Mouse (Mus musculus): ENCODE results near the gene Gm49339. TPM values are rescaled to one million over a fixed set of nuclear protein-coding genes. Genes with fewer than 3 reads are reported as not detected.
A peak's percentile ranks its signal among the peaks of the same experiment; 100 is the strongest.

Gene Gm49339
- polyA plus RNA-seq, 1 experiment from 2014 or later, result 0.67 TPM

- DNase-seq (no peak), ATAC-seq (ENCODE audit: low read depth) (no peak)
- H3K4me1 ChIP-seq (replicated peaks), result peaks cover 10% of the 10 kb centered on the region; the same call in 1 of the 2 replicates
- H3K27me3 ChIP-seq, result no peaks in the 10 kb centered on the region
- H3K36me3 ChIP-seq, result no peaks in the 10 kb centered on the region
- H3K4me2 ChIP-seq, result no peak overlapping the region
- H3K9me3 ChIP-seq (replicated peaks), result no peaks in the 10 kb centered on the region
- no peak overlapping the region for H3K27ac ChIP-seq
- H3K4me3 ChIP-seq (replicated peaks), result no peak overlapping the region
- H3K9ac ChIP-seq, result no peak overlapping the region
- 42% methylated on average over 7 of the region's 7 CpGs for WGBS (ENCODE audit: insufficient replicate concordance)
These were observed 45.7 kb downstream of the Gm49339 start for GRCm38 (mm10) chr10:51526090-51526489.

- Histone ChIP-seq H3K4me2 (no peak overlapping the region), H3K9ac (no peak overlapping the region), H3K9me3 (replicated peaks) (no peaks in the 10 kb centered on the region), H3K27ac (no peak overlapping the region), H3K27me3 (no peaks in the 10 kb centered on the region), H3K4me3 (replicated peaks) (no peak overlapping the region), H3K4me1 (replicated peaks) (peaks cover 10% of the 10 kb centered on the region; the same call in 1 of the 2 replicates), H3K36me3 (no peaks in the 10 kb centered on the region)
- 67% methylated on average over 4 of the region's 4 CpGs for WGBS (ENCODE audit: insufficient replicate concordance)
- ATAC-seq (ENCODE audit: low read depth) (no peak), DNase-seq (no peak)
These were observed 46.2 kb downstream of the Gm49339 start for GRCm38 (mm10) chr10:51526633-51527032.

- H3K4me2 ChIP-seq, result no peak overlapping the region
- DNase-seq (peak; percentile 2), ATAC-seq (ENCODE audit: low read depth) (peak; percentile 31; the same call in 1 of the 2 replicates)
- no peaks in the 10 kb centered on the region for H3K27me3 ChIP-seq
- no peak overlapping the region for H3K9ac ChIP-seq
- H3K27ac ChIP-seq, result no peak overlapping the region
- 9% methylated on average over 8 of the region's 8 CpGs for WGBS (ENCODE audit: insufficient replicate concordance)
- H3K9me3 ChIP-seq (replicated peaks), result no peaks in the 10 kb centered on the region
- peaks cover 10% of the 10 kb centered on the region; the same call in 1 of the 2 replicates for H3K4me1 ChIP-seq (replicated peaks)
- H3K4me3 ChIP-seq (replicated peaks), result no peak overlapping the region
- no peaks in the 10 kb centered on the region for H3K36me3 ChIP-seq
These were observed 48.5 kb downstream of the Gm49339 start for GRCm38 (mm10) chr10:51528840-51529434.

- 26% methylated on average over 3 of the region's 3 CpGs for WGBS (ENCODE audit: insufficient replicate concordance)
These were observed 49.1 kb downstream of the Gm49339 start for GRCm38 (mm10) chr10:51529497-51529896.

GRCm38 (mm10) chr10:51530813-51531212 lies 50.4 kb downstream of the Gm49339 start:
- H3K36me3 ChIP-seq, result no peaks in the 10 kb centered on the region
- H3K4me3 ChIP-seq (replicated peaks), result no peak overlapping the region
- no peak overlapping the region for H3K4me2 ChIP-seq
- no peak overlapping the region for H3K27ac ChIP-seq
- peaks cover 10% of the 10 kb centered on the region; the same call in 1 of the 2 replicates for H3K4me1 ChIP-seq (replicated peaks)
- no peak for DNase-seq
- no peak overlapping the region for H3K9ac ChIP-seq
- H3K27me3 ChIP-seq, result no peaks in the 10 kb centered on the region
- no peaks in the 10 kb centered on the region for H3K9me3 ChIP-seq (replicated peaks)
- ATAC-seq (ENCODE audit: low read depth), result no peak
- 68% methylated on average over 7 of the region's 7 CpGs for WGBS (ENCODE audit: insufficient replicate concordance)

More at GRCm38 (mm10) chr10:51529497-51529896, 49.1 kb downstream of the Gm49339 start:
- no peak for DNase-seq
- H3K27me3 ChIP-seq, result no peaks in the 10 kb centered on the region
- no peaks in the 10 kb centered on the region for H3K36me3 ChIP-seq
- no peak overlapping the region for H3K4me2 ChIP-seq
- H3K9me3 ChIP-seq (replicated peaks), result no peaks in the 10 kb centered on the region
- H3K4me1 ChIP-seq (replicated peaks), result peaks cover 10% of the 10 kb centered on the region; the same call in 1 of the 2 replicates
- ATAC-seq (ENCODE audit: low read depth), result no peak
- no peak overlapping the region for H3K27ac ChIP-seq
- no peak overlapping the region for H3K9ac ChIP-seq
- H3K4me3 ChIP-seq (replicated peaks), result no peak overlapping the region

Other genes with a start within 250 kb of the Gm49339 start
- 0.80 and 1.0 TPM in 2 replicates for gene Lilr4b, start within 50 bp of the Gm49339 start, polyA plus RNA-seq (2015; fragmentation: Nextera tagmentation; extraction: Ambion mirVana)
- 3.0 and 3.9 TPM in 2 replicates for gene Lilrb4a, start 10.3 kb downstream of the Gm49339 start, polyA plus RNA-seq (2015; fragmentation: Nextera tagmentation; extraction: Ambion mirVana)
- gene Fam162b, start 109.9 kb downstream of the Gm49339 start, polyA plus RNA-seq (2015; fragmentation: Nextera tagmentation; extraction: Ambion mirVana), result not detected in 2 replicates
- not detected in 2 replicates for gene Gprc6a, start 150.8 kb downstream of the Gm49339 start, polyA plus RNA-seq (2015; fragmentation: Nextera tagmentation; extraction: Ambion mirVana)
- not detected in 2 replicates for gene Rfx6, start 197.1 kb downstream of the Gm49339 start, polyA plus RNA-seq (2015; fragmentation: Nextera tagmentation; extraction: Ambion mirVana)

Data from liver, embryonic 13.5 days (tissue).